Mouse (Mus musculus): ENCODE results near the gene Olfr96.
"Not testable (repeated sequence)": the region's sequence is repeated elsewhere in the genome, so short reads cannot be mapped to it uniquely, and the experiment has no call there.

Gene Olfr96

GRCm38 (mm10) chr17:37219846-37220245, at the start of gene Olfr96:
Gene Olfr96 (plus strand): TSS chr17:37220146.
- no peak for DNase-seq (ENCODE audit: low spot score in 2 of 2)

DNA sequence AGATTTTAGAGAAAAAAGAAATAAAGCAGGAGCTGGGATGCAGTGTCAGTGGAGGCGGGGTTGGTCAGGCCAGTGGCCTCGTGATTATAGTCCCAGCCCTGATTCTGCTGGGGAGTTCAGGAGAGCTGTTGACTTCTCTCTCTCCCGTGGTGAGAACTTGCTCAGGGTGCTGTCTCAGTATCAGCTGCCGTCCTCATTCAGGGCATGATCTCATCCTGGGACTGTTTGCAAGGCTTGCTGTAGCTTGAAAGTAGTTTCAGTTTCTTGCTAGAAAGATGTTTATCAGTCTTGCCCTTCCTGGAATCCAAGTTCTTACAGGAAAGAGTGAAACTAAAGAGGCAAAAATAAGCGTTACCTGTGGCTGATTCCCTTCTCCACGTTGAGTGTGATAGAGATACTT, 34.5 kb upstream of the Olfr96 start:
- no peak for DNase-seq (ENCODE audit: low spot score in 2 of 2)

GRCm38 (mm10) chr17:37190711-37191110, 29.2 kb upstream of the Olfr96 start:
- no peak for DNase-seq (ENCODE audit: low spot score in 2 of 2)

- DNase-seq (ENCODE audit: low spot score in 2 of 2): no peak
Measured at GRCm38 (mm10) chr17:37193032-37193431, 26.9 kb upstream of the Olfr96 start.

- no peak for DNase-seq (ENCODE audit: low spot score in 2 of 2)
Measured at GRCm38 (mm10) chr17:37193656-37194055, 26.3 kb upstream of the Olfr96 start, which contains the start of gene Ubd. Gene Ubd (plus strand): TSS chr17:37193892.

- DNase-seq (ENCODE audit: low spot score in 2 of 2): no peak
Measured at GRCm38 (mm10) chr17:37194782-37195181, 25.2 kb upstream of the Olfr96 start.

DNA sequence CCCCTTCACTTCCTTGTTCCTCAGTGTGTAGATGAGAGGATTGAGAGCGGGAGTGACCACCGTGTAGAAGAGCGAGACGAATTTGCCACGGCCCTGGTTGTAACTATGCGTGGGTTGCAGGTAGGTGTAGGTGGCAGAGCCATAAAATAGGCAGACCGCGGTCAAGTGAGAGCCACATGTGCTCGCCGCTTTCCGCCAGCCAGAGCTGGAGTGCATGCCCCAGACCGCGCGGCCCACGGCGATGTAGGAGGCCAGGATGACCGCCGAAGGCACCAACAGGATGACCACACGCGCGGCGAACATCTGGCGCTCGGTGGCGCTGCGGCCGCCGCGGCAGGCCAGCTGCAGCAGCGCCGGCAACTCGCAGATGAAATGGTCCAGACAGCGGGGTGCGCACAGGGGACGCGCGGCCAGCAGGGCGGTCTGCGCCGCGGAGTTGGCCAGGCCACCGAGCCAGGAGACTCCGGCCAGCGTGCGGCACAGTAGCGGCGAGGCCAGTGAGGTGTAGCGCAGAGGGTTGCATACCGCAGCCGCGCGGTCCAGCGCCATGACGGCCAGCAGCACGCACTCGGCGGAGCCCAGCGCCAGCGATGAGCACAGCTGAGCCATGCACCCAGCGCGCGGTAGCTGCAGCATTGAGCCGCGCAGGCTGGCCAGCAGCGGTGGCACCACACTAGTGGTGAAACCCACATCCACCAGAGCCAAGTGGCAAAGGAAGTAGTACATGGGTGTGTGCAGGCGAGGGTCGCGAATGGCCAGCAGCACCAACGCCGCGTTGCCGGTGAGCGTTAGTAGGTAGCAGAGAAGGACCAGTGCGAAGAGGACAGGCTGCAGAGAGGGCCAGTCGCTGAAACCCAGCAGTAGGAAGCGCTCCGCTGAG, 22.9 kb upstream of the Olfr96 start:
- peak in 1 of 2 experiments; percentile 15 for DNase-seq (ENCODE audit: low spot score in 2 of 2)

- DNase-seq (ENCODE audit: low spot score in 2 of 2): no peak
Measured at GRCm38 (mm10) chr17:37200894-37201293, 19.1 kb upstream of the Olfr96 start, which contains the start of gene Olfr94. Gene Olfr94 (minus strand): TSS chr17:37200994.

DNA sequence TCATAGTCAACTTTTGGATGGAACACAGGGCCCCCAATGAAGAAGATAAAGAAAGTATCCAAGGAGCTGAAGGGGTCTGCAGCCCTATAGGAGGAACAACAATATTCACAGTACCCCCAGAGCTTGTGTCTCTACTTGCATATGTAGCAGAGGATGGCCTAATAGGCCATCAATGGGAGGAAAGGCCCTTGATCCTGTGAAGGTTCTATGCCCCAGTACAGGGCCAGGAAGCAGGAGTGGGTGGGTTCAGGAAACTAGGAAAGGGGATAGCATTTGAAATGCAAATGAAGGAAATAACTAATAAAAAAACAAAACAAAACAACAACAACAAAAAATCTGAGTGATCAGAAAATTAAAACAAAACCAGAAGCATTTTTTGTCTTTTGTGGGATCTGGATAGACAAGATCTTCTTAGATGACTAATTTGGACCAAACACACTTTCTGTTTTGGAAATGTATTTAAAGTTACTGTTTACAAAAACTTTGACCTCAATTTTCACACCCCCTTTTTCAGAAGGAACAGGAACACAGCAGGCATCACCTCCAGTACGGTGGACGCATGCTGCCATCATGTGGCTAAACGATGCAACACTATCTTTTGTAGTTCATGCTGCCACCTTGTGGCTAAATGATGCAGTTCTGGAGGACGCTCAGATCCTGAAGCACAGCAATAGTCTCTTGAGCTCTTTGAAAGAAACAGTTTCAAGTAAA, 16.6 kb upstream of the Olfr96 start:
- peak; percentile 54 to 82 for DNase-seq (ENCODE audit: low spot score in 2 of 2)

DNA sequence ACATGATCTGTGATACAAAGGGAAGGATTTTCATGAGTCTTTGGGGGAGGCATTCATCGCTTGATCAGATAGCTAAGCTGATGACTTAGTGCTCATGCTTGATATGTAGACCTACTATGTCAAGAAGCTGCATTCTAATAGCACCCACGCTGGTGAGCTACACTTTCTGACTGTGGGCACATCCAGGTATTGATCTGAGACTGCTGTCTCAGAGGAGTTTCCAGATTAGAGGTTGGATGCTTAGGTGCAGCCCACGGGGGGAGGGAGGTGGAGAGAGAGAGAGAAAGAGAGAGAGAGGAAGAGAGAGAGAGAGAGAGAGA, 16.1 kb upstream of the Olfr96 start:
- DNase-seq (ENCODE audit: low spot score in 2 of 2): no peak

GRCm38 (mm10) chr17:37210884-37211768, 8.8 kb upstream of the Olfr96 start:
- DNase-seq (ENCODE audit: low spot score in 2 of 2): no peak

GRCm38 (mm10) chr17:37213018-37213417, 6.9 kb upstream of the Olfr96 start, which contains the start of gene Olfr95:
Gene Olfr95 (minus strand): TSS chr17:37213118.
- no peak for DNase-seq (ENCODE audit: low spot score in 2 of 2)

DNA sequence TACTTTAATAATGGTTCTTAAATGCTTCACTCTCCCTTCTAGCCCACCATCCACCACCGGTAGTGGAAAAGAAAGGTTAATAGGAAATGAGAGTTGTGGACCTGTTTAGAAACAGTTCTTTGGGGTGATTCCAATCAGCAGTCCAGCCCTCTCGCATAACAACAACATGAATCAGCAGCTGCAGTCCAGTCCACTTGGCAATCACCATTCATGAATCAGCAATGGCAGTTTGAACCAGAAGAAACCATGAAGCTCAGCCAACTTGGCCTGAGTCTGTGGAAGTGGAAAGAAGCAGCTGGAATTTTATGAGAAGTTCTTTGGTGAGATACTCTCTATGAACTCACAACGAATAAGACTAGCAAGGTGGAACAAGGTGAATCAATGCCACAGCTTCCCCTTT, 1.5 kb upstream of the Olfr96 start:
- no peak for DNase-seq (ENCODE audit: low spot score in 2 of 2)

- DNase-seq (ENCODE audit: low spot score in 2 of 2): no peak
Measured at GRCm38 (mm10) chr17:37221879-37222278, 1.9 kb downstream of the Olfr96 start.

- not testable (repeated sequence) for DNase-seq (ENCODE audit: low spot score in 2 of 2)
Measured at GRCm38 (mm10) chr17:37237230-37237629, 17.3 kb downstream of the Olfr96 start, which contains the start of gene Olfr97. Gene Olfr97 (minus strand): TSS chr17:37237330.

DNA sequence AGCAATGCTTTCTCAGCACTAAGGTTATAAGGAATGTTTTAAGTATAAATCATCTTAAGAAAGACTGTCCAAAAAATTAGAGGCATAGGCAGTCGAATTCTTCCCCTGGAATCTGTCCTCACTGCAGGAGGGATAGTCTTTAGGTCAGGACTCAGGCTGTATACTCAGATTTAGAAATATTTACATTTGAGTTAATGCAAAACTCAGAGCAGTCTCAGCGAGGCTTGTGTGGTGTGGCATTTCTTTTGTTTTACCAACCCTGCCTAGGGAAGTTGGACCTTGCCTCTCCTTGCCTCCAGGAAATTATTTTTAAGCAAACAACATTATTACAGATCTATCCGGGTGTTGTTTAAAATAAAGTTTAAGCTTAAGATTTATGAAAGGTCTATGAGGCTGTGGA, 22.3 kb downstream of the Olfr96 start:
- no peak for DNase-seq (ENCODE audit: low spot score in 2 of 2)

- DNase-seq (ENCODE audit: low spot score in 2 of 2): peak; percentile 6 to 16
Measured at GRCm38 (mm10) chr17:37246715-37247114, 26.8 kb downstream of the Olfr96 start.

- no peak for DNase-seq (ENCODE audit: low spot score in 2 of 2)
Measured at GRCm38 (mm10) chr17:37249460-37249859, 29.5 kb downstream of the Olfr96 start.

- DNase-seq (ENCODE audit: low spot score in 2 of 2): no peak
Measured at GRCm38 (mm10) chr17:37250544-37250943, 30.6 kb downstream of the Olfr96 start.

- DNase-seq (ENCODE audit: low spot score in 2 of 2): no peak
Measured at GRCm38 (mm10) chr17:37263626-37264025, 43.7 kb downstream of the Olfr96 start, which contains the start of gene Olfr98. Gene Olfr98 (minus strand): TSS chr17:37263749.

DNA sequence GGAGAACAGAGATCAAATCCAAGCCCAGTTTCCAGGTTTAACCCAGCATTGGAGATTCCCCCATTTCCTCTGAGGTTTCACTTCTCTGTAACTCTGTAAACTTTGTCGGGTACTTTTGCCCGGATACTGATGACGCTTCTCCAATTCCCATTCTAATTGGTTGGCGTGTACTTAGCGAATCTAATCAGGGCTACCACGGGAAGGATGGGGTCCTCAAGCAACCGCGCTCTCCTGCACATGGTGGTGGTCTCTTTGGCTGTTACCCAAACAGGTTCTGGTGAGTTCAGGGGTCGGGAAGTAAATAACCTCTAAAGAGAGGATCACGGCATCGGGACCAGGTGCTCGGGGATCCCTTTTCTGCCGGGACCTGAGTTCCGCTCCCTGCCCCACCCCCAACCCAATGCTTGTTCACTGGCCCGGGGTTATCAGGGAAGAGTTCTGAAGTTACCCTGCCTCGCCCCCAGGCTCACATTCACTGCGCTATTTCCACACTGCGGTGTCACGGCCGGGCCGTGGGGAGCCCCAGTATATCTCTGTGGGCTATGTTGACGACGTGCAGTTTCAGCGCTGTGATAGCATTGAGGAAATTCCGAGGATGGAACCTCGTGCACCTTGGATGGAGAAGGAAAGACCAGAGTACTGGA, 50.2 kb downstream of the Olfr96 start, which contains the start of gene H2-M3:
Gene H2-M3 (plus strand): TSS at position 163 of the 644 bp plus-strand sequence.
- peak; percentile 70 to 89 for DNase-seq (ENCODE audit: low spot score in 2 of 2)
